Mouse (Mus musculus) right cerebral cortex, postnatal 25 days (tissue): ENCODE data around the gene Pygl.
"Not testable (repeated sequence)": the region's sequence is repeated elsewhere in the genome, so short reads cannot be mapped to it uniquely, and the experiment has no call there.

Experiments
- DNase-seq: peaks from one replicate; pipeline ENCODE4 v3.0.0; 2022

Pygl gene

DNA sequence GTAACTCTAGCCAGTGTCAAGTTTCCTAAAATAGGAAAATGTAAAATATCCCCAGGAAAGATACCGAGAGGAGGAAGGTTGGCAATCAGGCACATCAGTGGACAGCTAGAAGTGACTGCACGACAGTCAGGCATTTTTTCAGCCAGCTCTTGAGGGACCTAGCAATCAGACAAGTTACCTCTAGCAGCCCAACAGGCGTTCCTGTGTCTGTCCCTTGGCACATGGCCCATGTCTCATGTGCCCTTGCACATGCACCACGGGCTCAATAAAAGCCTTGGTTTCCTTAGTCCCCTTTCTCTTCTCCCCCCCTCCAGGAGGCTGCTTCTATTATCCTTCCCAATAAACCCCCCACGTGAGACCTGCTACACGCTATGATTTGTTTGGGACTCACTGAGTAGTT is 75.1 kb downstream of the Pygl start:
- no peak for DNase-seq

GRCm38 (mm10) chr12:70153842-70154241 is 77.4 kb downstream of the Pygl start, which contains the start of gene Abhd12b:
TSS of gene Abhd12b (plus strand) at chr12:70154142.
- DNase-seq, result no peak

GRCm38 (mm10) chr12:70148631-70149265 is 82.5 kb downstream of the Pygl start:
- no peak for DNase-seq

- no peak for DNase-seq
Measured at GRCm38 (mm10) chr12:70147986-70148630, 83.2 kb downstream of the Pygl start.

DNA sequence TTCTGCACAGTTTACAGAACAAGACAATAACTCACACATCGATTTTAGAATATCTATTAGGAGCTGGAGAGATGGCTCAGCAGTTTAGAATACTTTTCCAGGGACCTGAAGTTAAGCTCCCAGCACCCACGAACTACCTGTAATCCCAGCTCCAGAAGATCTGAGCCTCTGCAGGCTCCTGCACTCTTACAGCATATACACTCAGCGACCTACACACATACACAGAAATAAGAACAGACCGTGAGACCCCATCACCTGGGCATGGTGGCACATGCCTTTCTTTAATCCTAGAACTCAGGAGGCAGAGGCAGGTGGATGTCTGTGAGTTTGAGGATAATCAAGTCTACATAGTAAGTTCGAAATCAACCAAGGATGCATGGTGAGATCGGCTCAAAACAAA is 85.7 kb downstream of the Pygl start:
- DNase-seq, result no peak

GRCm38 (mm10) chr12:70144637-70145448 is 86.4 kb downstream of the Pygl start:
- DNase-seq, result no peak

DNA sequence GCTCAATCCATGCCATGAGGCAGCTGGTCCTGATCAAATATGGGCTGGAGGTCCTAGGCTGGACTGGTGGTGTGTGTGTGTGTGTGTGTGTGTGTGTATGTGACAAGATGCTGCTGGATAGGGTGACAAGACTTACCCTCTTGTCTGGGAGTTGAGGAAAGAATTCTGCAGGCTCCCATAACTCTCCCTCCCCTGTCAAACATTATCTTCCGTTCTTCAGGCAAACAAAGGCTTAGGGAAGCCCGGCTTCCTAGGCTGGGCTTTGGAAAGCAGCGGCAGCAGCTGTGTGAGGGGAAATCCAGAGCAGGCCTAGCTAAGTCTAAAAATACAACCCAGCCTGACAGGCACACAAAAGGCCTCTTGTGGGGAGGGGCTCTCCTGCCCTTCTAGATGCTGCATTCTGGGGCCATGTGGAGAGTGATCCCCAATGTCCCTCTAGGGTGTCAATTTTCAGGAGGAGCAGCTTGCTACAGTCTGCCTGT is 87.1 kb downstream of the Pygl start:
- not testable (repeated sequence) for DNase-seq

GRCm38 (mm10) chr12:70140993-70141576 is 90.2 kb downstream of the Pygl start:
- DNase-seq, result no peak
